Mouse (Mus musculus) lung, postnatal 36 days (tissue): ENCODE data around the gene Ankrd34a.
"Not testable (repeated sequence)": the region's sequence is repeated elsewhere in the genome, so short reads cannot be mapped to it uniquely, and the experiment has no call there.

Experiments used
- DNase-seq: peaks from one replicate; pipeline ENCODE4 v3.0.0; 2022; ENCODE audit warnings: mixed read lengths

Gene Ankrd34a

GRCm38 (mm10) chr3:96581141-96581540 lies 15.3 kb upstream of the Ankrd34a start:
- no peak for DNase-seq

GRCm38 (mm10) chr3:96581771-96582515 lies 14.5 kb upstream of the Ankrd34a start:
- DNase-seq: no peak

GRCm38 (mm10) chr3:96583386-96583785 lies 13.1 kb upstream of the Ankrd34a start:
- no peak for DNase-seq

GRCm38 (mm10) chr3:96590657-96591056 lies 5.8 kb upstream of the Ankrd34a start:
- DNase-seq: no peak

GRCm38 (mm10) chr3:96593374-96593773 lies 3.1 kb upstream of the Ankrd34a start:
- peak; percentile 75 for DNase-seq

GRCm38 (mm10) chr3:96593790-96594560 lies 2.5 kb upstream of the Ankrd34a start, which contains the start of gene Polr3gl:
Gene Polr3gl, minus strand, starts transcription at chr3:96594181.
- peak; percentile 97 for DNase-seq

GRCm38 (mm10) chr3:96594851-96595250 lies 1.6 kb upstream of the Ankrd34a start:
- DNase-seq: no peak

- DNase-seq: no peak
Observed at GRCm38 (mm10) chr3:96595661-96596060, 775 bp upstream of the Ankrd34a start.

GRCm38 (mm10) chr3:96596855-96597254 lies 419 bp downstream of the Ankrd34a start:
- DNase-seq: no peak

- DNase-seq: no peak
Observed at GRCm38 (mm10) chr3:96597435-96597891, 1.0 kb downstream of the Ankrd34a start.

- DNase-seq: peak; percentile 70
Observed at GRCm38 (mm10) chr3:96598156-96599068, 2.0 kb downstream of the Ankrd34a start.

GRCm38 (mm10) chr3:96599069-96599393 lies 2.6 kb downstream of the Ankrd34a start:
- no peak for DNase-seq

- DNase-seq: no peak
Observed at GRCm38 (mm10) chr3:96599411-96599810, 3.0 kb downstream of the Ankrd34a start.

GRCm38 (mm10) chr3:96600639-96601250 lies 4.3 kb downstream of the Ankrd34a start, which contains the start of gene Lix1l:
Gene Lix1l, plus strand, starts transcription at chr3:96601149.
- DNase-seq: peak; percentile 97

GRCm38 (mm10) chr3:96601251-96601787 lies 4.9 kb downstream of the Ankrd34a start:
- peak; percentile 80 for DNase-seq

- DNase-seq: peak; percentile 40
Observed at GRCm38 (mm10) chr3:96601941-96602703, 5.7 kb downstream of the Ankrd34a start.

GRCm38 (mm10) chr3:96602704-96603084 lies 6.3 kb downstream of the Ankrd34a start:
- DNase-seq: no peak

GRCm38 (mm10) chr3:96603311-96603710 lies 6.9 kb downstream of the Ankrd34a start:
- DNase-seq: no peak

- DNase-seq: not testable (repeated sequence)
Observed at GRCm38 (mm10) chr3:96606007-96606406, 9.6 kb downstream of the Ankrd34a start.

GRCm38 (mm10) chr3:96606618-96607017 lies 10.2 kb downstream of the Ankrd34a start:
- DNase-seq: no peak

- no peak for DNase-seq
Observed at GRCm38 (mm10) chr3:96617941-96618340, 21.5 kb downstream of the Ankrd34a start.
